Mouse (Mus musculus) fat pad, adult 2 months (tissue): Measurements from ENCODE around the gene Ccdc88c.
A peak's percentile ranks its signal among the peaks of the same experiment; 100 is the strongest.

ENCODE experiments used
- DNase-seq: peaks from one replicate; pipeline ENCODE4 v3.0.0-alpha.2; 2011; ENCODE audit warnings: low read depth, low spot score; ENCODE audit errors: extremely low read depth

The Ccdc88c gene

DNA sequence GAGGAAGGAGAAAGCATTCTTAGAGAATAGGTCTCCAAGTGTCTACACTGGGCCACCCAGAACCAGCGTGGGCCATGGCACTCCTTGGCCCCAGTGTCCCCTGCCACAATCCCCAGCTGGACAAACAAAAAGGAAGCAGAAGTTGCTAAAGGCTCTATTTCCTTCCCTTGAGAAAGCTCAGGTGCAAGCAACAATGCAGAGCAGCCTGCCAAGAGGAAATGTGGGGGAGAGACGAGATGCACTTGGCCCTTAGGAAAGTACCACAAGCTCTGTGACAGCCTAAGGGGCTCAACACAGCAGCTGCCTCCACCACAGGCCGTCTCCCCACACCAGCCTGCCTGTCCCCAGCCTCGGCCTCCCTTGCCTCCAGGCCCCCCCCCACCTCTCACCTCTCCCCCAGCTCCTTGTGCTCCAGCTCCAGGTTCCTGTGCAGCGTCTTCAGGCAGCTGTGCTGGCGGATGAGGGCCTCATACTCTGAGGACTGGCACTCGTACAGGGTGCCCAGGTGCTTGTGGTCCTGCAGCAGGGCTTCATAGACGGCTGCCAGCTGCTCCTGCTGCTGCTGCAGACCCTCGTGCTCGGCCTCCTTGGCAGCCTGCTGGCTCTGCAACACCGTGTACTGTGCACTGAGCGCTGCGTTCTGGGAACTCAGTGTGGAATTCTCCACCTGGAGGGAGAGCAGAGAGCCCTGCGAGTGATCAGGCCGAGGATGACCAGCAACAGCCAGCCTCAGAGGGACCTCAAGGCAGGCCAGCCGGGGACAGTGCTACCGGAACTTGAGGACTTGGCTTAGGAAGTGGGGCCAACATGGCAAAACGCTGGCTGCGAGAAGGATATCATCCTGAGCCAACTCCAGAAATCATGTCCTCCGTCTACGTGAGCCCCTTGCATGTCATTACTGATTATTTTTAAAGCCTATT, 91.2 kb downstream of the Ccdc88c start:
- DNase-seq, result peak; percentile 34

DNA sequence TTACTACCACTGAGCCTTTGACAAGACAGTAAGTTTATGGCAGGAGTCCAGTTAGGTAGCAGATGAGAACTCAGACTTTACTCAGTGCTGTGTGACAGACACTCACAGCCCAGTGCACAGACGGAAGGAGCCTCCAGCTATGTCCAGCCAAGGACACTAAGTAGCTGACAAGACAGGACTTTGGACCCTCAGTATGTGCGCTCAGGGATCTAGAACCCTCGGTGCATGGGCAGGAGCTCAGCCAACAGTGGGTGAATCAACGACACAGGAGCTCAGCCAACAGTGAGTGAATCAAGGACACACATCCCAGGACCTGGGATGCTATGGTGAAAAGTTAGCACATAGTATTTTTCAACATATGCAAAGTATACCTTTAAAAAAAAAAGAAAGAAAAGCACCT, 92.1 kb downstream of the Ccdc88c start:
- DNase-seq, result no peak

DNA sequence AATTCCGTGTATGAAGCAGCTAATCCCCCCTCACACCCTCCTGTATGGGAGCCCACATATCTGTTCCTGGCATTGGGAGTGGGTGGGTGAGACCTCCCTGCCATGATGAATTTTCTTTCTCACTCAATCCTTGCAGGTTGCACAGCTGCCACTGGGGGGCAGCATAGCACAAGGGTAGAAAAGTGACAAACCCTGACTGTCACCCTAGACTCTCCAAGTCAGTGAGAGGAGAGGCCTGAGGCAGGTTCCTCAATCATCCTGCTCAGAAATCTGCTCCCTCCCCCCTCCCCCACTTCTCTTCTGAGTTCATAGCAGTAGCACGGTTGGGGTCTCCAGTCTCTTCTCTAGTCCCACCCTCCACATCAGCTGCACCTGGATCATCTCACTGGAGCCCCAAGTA, 92.7 kb downstream of the Ccdc88c start:
- no peak for DNase-seq

GRCm38 (mm10) chr12:100934796-100935195, 94.1 kb downstream of the Ccdc88c start:
- DNase-seq, result no peak

DNA sequence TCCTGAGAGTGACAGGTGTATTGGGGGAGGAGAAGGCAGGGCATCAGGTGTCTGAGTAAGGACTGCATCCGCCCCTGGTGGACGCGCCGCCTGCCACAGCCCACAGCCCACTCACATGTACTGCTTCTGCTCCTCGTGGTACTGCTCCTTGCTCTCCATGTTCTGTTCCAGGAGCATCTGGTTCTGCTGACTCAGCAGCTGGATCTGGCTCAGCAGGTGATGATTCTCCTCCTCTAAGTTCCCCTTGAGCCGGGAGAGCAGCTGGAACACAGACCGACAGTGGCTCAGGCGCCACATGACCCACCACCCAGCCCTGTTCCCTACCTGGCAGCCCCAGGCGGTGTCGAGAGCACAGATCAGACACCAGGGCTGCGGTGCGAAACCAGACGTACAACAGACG, 97.2 kb downstream of the Ccdc88c start:
- DNase-seq, result no peak

- DNase-seq, result no peak
These were observed 100.6 kb downstream of the Ccdc88c start for GRCm38 (mm10) chr12:100928286-100928685.

DNA sequence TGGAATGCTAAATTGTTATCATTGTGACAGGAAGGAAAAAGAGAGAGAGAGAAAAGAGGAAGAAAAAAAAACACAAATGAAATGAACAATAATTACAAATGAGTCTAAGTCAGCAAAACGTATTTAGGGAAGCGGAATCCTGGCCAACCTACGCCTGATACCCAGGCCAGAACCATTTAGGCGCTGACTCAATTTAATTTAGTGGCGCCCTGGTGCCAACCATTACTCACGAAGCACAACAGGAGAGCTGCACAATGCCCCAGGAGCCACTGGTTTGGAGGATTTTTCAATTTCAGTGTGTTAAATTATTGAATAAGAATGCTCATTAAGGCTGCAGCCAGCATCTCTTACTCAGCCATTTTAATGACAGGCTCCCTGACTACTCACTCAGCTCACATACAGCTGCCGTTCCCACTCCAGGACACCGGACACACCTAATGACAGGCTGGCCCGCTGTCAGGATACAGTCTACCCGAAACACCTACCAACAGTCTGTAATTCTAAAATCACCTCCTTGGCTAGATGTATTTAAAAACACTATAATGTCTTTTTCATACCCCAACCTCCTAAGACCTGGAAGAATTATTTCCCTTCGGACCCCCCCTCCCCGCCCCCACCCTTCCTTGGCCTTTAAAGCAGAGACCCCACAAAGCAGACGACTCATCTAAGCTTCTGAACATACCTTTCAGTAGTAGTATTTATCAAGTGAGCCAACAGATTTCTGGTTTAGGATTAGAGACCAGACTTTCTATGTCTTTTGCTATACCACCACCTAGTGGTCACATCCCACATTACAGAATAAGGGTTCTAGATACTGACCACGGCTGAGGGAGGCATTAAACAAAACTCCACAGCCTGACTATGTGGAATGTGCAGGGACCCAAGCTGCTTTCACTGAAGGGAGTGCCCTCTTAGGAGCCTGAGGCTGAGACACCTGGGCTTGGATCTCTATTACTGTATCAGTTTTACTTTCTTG, 102.9 kb downstream of the Ccdc88c start:
- no peak for DNase-seq

- DNase-seq, result no peak
These were observed 104.1 kb downstream of the Ccdc88c start for GRCm38 (mm10) chr12:100924646-100925339.

DNA sequence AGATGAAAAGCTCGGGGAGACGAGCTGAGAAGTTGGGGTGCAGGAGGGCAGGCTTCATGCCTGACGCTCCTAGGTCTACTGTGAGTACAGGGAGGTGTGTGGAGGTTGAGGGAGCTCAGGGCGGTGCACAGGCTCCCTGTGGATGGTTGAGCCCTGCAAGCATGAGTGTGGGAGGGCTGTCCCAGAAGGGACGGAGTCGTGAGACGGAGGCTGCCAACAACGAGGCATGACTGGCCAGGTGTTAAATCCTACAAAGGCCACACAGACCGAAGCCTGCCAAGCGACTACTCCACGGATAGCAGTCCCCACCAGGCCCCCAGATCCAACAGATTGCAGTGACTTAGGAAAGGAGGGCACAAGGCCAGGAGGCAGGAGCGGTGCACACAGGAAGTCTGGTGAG, 118.1 kb downstream of the Ccdc88c start:
- no peak for DNase-seq

- no peak for DNase-seq
These were observed 119.1 kb downstream of the Ccdc88c start for GRCm38 (mm10) chr12:100909765-100910164.

GRCm38 (mm10) chr12:100908298-100909034, 120.4 kb downstream of the Ccdc88c start:
- DNase-seq, result no peak

GRCm38 (mm10) chr12:100907598-100908297, 121.1 kb downstream of the Ccdc88c start, which contains the start of gene Gpr68:
Gene Gpr68, minus strand, starts transcription at chr12:100908198.
- DNase-seq, result no peak

GRCm38 (mm10) chr12:100906861-100907260, 122.0 kb downstream of the Ccdc88c start:
- DNase-seq, result no peak

DNA sequence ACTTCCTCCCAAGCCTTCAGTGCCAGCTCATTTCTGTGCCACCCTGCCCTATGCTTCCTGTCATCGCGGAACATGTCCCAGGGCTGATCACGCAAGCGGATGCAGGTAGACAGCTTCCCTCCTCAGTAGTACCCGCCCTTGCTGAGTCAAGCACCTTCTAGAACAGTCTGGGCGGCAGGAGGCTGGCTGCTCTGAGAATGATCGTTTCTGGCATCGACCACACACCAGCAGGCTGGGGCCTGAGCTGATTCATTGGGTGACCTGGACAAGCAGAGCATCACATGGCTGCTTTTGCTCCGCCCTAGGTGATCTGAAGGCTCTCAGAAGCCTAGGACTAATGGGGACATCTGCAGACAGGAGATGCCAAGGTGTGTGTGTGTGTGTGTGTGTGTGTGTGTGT, 125.1 kb downstream of the Ccdc88c start:
- DNase-seq, result no peak

GRCm38 (mm10) chr12:100901386-100901785, 127.5 kb downstream of the Ccdc88c start:
- DNase-seq, result no peak

- DNase-seq, result no peak
These were observed 128.0 kb downstream of the Ccdc88c start for GRCm38 (mm10) chr12:100900901-100901300.

DNA sequence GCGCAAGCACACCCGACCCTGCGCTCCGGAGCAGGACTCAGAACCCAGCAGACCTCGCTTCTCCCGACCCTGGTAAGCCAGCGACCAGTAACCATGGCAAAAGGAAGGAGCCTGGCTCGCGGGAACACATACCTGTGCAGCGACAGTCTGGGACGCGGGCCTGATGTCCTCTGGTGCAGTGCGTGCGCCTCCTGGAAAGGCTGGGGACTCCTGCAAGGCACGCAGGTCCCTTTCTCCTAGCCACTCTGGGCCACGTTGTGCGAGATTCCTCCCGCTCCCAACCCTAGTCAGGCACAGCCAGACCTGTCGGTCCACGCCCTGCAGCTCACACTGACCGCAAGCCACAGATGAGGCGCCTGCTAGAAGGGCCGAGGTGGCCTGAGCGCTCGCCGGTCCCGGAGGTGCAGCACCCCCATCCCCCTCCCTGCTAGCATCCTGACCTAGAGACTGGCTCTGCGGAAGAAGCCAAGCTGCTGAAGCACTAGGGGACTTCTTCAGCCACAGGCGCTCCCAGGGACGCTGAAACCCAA, 129.7 kb downstream of the Ccdc88c start:
- DNase-seq, result no peak

DNA sequence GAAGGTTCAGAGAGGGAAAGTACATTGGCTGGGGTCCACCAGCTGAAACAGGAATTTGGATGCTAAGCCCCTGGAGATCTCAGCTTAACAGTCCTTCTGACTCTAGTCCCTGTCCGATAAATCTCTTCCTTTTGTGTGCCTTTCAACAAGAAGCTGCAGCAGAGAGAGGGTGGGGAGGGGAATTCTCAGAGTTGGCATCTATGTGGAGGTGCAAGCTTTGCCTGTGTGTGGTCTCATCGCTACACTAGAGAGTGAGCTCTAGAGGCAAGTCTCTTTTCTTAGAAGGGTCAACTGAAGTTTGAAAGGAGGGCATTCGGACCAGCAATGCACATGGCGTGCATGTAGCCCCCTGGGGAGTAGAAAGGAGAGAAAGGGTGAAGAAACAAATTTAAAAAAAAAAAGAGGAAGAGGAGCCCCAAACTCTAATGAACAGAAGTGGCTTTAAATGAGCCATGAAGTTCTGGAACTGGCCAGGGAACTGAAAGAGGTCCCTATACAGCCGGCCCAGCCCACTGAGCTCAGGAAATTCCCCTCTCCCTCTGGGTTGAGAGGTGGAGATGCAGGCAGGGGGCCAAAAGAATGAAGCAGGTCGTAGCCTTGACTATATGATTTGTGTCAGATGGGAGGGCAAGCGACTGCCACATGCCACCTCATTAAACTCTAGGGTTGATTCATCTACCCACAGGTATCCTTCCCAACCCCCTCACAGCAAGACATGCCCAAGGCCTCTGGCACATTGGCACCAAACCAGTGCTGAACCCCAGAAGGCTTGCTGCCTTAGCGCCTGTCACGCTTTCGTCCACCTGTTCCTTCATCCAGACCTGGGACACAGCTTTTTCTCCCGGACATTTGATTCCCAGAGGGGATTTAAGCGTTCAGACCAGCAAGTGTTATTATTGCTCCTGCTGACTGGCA, 130.9 kb downstream of the Ccdc88c start:
- no peak for DNase-seq
